Mouse (Mus musculus): ENCODE data around the gene Dpep2nb.

The Dpep2nb gene

DNA sequence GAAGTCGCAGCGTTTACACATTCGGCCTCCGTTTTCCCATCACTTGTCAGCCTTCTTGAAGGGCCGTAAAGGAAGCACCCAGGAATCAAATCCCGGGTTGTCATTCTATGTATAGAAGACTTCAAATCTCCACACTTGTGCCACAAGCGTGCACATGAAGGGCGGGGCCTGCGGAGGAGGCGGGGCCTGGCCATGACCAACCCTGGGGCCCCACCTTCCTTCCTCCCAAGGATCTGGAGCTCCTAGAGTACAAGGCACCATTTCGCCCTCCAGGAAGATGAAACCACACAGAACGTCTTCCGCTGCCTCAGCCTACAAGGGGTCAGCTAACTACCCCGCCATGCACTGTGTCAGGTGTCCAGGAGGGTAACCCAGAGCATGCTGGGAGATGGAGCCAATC is 44.7 kb downstream of the Dpep2nb start:
- no peak for DNase-seq (ENCODE audit: low spot score in 2 of 2)

DNA sequence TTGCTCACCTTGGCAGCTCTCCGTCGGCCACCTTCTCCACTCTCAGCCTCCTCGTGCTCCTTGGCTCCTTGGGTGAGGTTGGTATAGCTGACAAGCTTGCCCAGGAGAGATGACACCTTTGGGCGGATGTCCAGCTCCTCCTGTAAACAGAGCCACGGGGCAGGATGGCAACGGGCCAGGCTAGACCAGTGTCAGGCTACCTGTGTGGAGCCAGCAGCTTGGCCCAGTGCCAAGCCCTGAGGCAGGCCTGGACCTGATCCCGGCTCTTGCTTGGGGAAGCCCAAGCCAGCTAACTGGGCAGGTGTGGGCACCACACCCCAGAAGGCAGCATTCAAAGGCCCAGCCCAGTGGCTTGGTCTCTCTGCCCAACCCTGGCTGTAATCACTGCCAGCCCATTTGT is 46.4 kb downstream of the Dpep2nb start:
- DNase-seq (ENCODE audit: low spot score in 2 of 2) = no peak

GRCm38 (mm10) chr8:105957813-105958212 is 48.0 kb downstream of the Dpep2nb start:
- DNase-seq (ENCODE audit: low spot score in 2 of 2) = no peak

DNA sequence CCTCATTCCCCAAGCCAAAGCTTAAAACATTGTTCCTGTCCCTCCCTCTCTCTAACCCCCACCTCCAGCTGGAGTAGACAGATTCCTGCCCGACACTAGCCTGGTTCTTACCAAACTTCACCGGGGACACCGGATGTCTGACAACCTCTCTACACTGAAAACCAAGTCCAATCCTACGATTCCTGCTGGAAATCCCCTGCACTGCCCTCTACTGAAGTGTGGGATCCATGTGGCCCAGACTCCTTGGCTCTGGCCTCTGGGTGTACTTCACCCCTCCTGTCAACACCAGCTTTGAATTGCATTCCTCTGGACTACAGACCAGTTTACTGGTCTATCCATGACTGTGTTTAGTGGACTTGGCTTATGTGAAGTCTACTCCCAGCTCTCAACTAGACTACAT is 49.2 kb downstream of the Dpep2nb start:
- DNase-seq (ENCODE audit: low spot score in 2 of 2) = no peak

GRCm38 (mm10) chr8:105951057-105951659 is 54.6 kb downstream of the Dpep2nb start:
- DNase-seq (ENCODE audit: low spot score in 2 of 2) = peak in 1 of 2 experiments; percentile 43

GRCm38 (mm10) chr8:105949350-105949749 is 56.4 kb downstream of the Dpep2nb start:
- DNase-seq (ENCODE audit: low spot score in 2 of 2) = peak in 1 of 2 experiments; percentile 60

Measured in frontal cortex, postnatal 14 days (tissue).